Mouse (Mus musculus): Measurements from ENCODE around the gene Cox14.

GRCm38 (mm10) chr15:99703676-99704040 lies 21.8 kb upstream of the Cox14 start:
- TF ChIP-seq POLR2A (IDR thresholded peaks at IDR 0.05; ENCODE audit: borderline replicate concordance, insufficient read depth, low read length) (no peak), CTCF (IDR thresholded peaks at IDR 0.05; ENCODE audit: borderline replicate concordance, insufficient read depth, low read depth, low read length) (no peak)

Measured in cerebellum, adult 2 months (tissue).